Mouse (Mus musculus) common myeloid progenitor, adult 5-6 weeks (primary cell): ENCODE results near the gene Krtcap2. TPM values are rescaled to one million over a fixed set of nuclear protein-coding genes. Genes with fewer than 3 reads are reported as not detected.

Experiments
- ATAC-seq: replicated peaks from 2 replicates; pipeline ENCODE4 v1.8.0; 2016; ENCODE audit warnings: low read depth, mild to moderate bottlenecking, moderate TSS enrichment, inconsistent platforms; ENCODE audit not compliant: poor library complexity, severe bottlenecking
- total RNA-seq: library from RNA; stranded (forward); fragments of 200-1000, 187-1606 nt; gene quantifications from 2 replicates; pipeline ENCODE4 v1.2.3, GENCODE M21; 2017

Gene Krtcap2
- total RNA-seq, 1 experiment from 2014 or later: 159 TPM

- no peak for ATAC-seq
Measured at GRCm38 (mm10) chr3:89224796-89225195, 21.0 kb upstream of the Krtcap2 start.

GRCm38 (mm10) chr3:89225321-89225815 is 20.4 kb upstream of the Krtcap2 start:
- no peak for ATAC-seq

DNA sequence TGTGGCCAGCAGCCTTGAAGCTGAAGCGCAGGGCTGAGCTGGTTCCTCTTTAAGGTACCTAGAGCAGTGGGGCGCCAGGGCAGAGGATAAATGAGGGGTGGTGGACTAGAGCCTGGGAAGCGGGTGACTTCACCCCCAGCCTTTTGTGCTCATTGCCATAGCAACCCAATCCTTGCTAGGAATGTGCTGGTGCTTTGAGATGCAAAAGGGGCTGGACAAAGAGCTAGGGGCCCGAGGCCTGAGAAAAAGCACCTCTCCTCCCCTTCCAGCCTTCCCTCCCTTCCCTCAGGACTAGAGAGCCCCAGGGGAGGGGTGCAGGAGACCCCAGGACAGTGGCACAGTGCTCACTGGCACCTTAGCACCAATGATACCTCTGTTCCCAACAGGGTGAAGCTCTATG is 19.8 kb upstream of the Krtcap2 start:
- no peak for ATAC-seq

- no peak for ATAC-seq
Measured at GRCm38 (mm10) chr3:89226361-89226760, 19.4 kb upstream of the Krtcap2 start.

GRCm38 (mm10) chr3:89226900-89227299 is 18.9 kb upstream of the Krtcap2 start, which contains the start of gene Mtx1:
Gene Mtx1, minus strand, starts transcription at chr3:89227088.
- no peak for ATAC-seq

DNA sequence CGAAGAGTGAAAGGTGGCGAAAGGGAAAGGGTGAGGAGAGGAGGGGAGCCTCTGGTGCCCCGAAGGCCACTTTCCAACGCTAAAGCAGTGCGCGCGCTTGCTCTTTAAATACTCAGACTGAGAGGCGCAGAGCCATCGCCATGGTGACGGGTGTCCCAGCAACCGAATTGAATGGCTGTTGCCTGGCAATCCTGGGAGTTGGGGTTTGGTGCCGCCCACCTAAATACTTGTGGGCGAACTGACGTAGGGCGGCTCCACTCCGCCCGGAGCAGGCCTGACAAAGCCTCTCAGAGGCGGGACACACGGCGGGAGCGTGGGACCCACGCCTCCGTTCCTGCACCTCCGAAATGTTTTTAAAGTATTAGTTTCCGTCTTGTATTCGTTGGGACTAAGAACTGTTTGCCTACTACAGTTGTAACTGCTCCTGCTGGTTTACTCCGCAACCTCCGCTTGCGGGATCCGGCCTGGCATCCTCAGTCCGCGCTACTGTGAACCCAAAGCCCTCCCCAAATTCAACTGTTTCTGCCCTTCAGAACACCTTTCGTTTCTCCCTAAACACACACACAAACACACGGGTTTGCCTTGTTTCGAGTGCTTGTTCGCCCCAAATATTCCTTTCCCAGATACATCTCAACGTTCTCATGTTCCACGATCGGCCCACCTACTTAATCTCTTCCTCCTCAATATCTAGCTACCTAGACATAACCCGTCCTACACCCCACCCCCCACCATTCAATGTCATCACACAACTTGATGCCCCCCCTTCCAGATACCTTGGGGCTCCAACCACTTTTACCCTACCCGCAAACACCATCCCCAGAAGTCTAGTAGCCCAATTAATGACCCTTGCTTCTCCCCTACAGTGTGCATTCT is 18.2 kb upstream of the Krtcap2 start:
- ATAC-seq: peak; percentile 65

DNA sequence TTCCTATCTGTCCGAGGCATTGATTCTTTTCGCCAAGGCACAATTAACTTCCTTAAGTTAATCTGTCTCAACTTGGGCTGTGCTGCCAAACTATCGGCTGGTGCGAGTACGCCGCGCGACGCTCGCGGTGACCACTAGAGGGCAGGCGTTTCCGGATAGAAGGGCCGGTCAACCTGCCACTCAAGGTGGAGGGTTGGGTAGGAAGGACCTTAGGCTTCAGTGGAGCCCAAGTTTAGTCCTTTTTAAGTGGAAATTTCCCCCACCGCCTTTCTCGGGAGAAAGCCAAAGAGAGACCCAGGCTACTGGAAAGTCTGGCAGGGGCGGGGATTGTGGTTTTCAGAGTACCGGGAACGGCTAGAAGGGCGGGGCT is 17.6 kb upstream of the Krtcap2 start:
- peak; percentile 82 for ATAC-seq

- no peak for ATAC-seq
Measured at GRCm38 (mm10) chr3:89228836-89229235, 16.9 kb upstream of the Krtcap2 start, which contains the start of gene Muc1. Gene Muc1, plus strand, starts transcription at chr3:89229057.

- no peak for ATAC-seq
Measured at GRCm38 (mm10) chr3:89229276-89229675, 16.5 kb upstream of the Krtcap2 start.

- ATAC-seq: no peak
Measured at GRCm38 (mm10) chr3:89230561-89230960, 15.2 kb upstream of the Krtcap2 start.

DNA sequence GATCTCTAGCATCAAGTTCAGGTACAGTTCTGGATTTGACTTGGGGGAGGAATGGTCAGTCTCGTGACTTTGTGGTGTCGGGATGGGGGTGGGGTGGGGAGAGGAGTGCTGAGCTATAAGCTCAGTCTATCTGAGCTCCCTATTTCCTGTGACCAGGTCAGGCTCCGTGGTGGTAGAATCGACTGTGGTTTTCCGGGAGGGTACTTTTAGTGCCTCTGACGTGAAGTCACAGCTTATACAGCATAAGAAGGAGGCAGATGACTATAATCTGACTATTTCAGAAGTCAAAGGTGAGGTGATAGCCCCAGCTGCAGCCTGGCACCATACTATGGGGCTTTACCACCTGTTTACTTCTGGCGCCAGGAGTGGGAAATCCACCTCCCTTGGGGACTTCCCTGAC is 14.4 kb upstream of the Krtcap2 start:
- ATAC-seq: no peak

DNA sequence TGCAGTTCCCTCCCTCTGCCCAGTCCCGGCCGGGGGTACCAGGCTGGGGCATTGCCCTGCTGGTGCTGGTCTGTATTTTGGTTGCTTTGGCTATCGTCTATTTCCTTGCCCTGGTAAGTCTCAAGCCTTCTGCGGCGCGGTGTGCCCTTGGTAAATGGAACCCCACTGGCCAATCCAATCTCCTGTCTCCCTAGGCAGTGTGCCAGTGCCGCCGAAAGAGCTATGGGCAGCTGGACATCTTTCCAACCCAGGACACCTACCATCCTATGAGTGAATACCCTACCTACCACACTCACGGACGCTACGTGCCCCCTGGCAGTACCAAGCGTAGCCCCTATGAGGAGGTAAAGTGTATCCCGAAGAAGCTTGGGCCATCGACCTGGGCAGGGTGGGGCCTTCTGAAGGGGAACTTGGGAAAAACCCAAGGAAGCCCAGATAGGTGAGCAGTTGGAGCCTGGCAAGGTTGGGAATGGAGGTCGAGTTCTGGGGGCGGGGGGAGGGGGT is 13.9 kb upstream of the Krtcap2 start:
- ATAC-seq: no peak

- ATAC-seq: no peak
Measured at GRCm38 (mm10) chr3:89232614-89233013, 13.2 kb upstream of the Krtcap2 start.

GRCm38 (mm10) chr3:89233562-89234110 is 12.1 kb upstream of the Krtcap2 start:
- ATAC-seq: peak; percentile 81

- ATAC-seq: no peak
Measured at GRCm38 (mm10) chr3:89236516-89236915, 9.2 kb upstream of the Krtcap2 start.

GRCm38 (mm10) chr3:89237682-89238081 is 8.1 kb upstream of the Krtcap2 start:
- no peak for ATAC-seq

DNA sequence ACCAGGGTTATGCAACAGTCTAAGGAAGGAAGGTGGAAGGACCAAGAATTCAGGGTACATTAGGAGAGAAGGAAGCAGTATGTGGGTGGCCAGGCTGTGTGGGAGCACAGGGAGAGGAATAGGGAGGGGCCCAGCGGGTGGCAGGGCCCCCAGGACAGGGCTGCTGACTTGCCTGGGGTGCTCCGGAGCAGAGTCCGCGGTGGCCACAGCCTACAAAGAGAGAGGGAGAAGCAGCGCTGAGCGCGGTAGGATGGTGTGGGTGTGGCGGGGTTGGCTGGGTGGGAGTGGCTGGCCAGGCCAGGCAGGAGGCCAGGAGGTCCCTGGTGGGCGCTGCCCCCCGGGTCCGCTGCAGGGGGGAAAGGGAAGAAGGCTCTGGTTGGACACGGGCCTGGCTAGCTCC is 7.3 kb upstream of the Krtcap2 start:
- ATAC-seq: no peak

GRCm38 (mm10) chr3:89242331-89242895 is 3.4 kb upstream of the Krtcap2 start:
- peak; percentile 24; the same call in 1 of the 2 replicates for ATAC-seq

GRCm38 (mm10) chr3:89243609-89244008 is 2.2 kb upstream of the Krtcap2 start:
- ATAC-seq: peak; percentile 72

GRCm38 (mm10) chr3:89244158-89244981 is 1.4 kb upstream of the Krtcap2 start:
- peak; percentile 17; the same call in 1 of the 2 replicates for ATAC-seq
